Mouse (Mus musculus): ENCODE measurements around the gene Aebp2. TPM values are rescaled to one million over a fixed set of nuclear protein-coding genes. Genes with fewer than 3 reads are reported as not detected.

Gene Aebp2
- polyA plus RNA-seq, 1 experiment from 2014 or later = 19.6 TPM

DNA sequence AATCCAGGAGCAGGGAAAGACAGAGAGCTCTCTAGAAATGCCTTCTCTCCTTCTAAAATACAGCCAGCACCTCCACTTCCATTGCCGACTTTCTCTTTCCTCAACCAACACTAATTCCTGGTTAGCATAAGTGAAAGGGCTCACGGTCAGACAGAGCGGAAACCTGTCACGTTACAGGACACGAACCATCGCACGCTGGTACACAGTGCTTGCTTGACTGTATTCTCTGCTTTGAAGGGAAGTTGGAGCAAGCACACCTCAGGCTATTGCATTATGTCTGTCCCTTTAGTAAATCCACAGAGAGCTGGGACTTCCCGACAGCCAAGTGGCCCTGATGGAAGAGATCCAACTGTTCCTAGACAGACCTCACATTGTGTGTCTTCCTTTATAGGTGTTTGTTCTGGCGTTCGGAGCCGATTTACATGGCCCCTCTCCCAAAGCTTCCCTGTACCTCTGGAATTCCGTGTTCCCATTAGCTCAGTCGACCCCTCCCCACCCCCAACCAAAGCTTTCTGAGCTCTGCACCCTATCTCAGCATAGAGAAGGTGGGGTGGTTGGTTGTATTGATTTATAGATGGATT is 10.5 kb upstream of the Aebp2 start:
- WGBS = 79% methylated on average over 13 of the region's 13 CpGs
- Histone ChIP-seq H3K9ac (replicated peaks; ENCODE audit: low read depth, low read length) (no peak overlapping the region), H3K27me3 (ENCODE audit: control insufficient read depth, insufficient read depth, low read length) (no peaks in the 10 kb centered on the region), H3K27ac (ENCODE audit: low read length) (no peak overlapping the region), H3K4me1 (ENCODE audit: control insufficient read depth, insufficient read depth, low read length) (no peaks in the 10 kb centered on the region), H3K9me3 (ENCODE audit: control insufficient read depth, low read depth, low read length) (no peaks in the 10 kb centered on the region), H3K36me3 (ENCODE audit: control insufficient read depth, insufficient read depth, low read length) (no peaks in the 10 kb centered on the region), H3K4me2 (replicated peaks; ENCODE audit: low read depth, low read length) (no peak overlapping the region), H3K4me3 (ENCODE audit: low read depth, low read length) (no peak overlapping the region)
- no peak for ATAC-seq (ENCODE audit: insufficient number of reproducible peaks, insufficient read depth, low FRiP score, low read depth)

DNA sequence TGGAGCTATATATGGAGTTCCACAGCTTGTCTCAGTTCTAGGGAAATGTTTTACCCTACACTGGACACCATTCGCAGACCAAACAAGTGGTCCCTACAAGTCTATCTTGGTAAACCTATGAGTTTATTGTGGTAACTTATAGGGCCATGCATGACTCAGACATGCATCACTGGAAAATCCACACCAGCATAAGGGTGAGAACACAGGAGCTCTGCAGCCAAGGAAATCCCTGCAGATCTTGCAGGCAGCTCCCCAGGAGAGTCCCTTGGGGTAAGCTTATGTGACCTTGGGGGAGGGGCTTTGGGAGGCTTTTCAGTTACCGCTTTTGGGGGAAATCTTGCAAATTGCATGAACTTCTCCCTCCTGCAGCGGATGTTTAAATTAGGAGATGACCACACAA is 8.6 kb upstream of the Aebp2 start:
- Histone ChIP-seq H3K4me3 (ENCODE audit: low read depth, low read length) (no peak overlapping the region), H3K9ac (replicated peaks; ENCODE audit: low read depth, low read length) (no peak overlapping the region), H3K4me1 (ENCODE audit: control insufficient read depth, insufficient read depth, low read length) (no peaks in the 10 kb centered on the region), H3K4me2 (replicated peaks; ENCODE audit: low read depth, low read length) (no peak overlapping the region), H3K9me3 (ENCODE audit: control insufficient read depth, low read depth, low read length) (no peaks in the 10 kb centered on the region), H3K27ac (ENCODE audit: low read length) (no peak overlapping the region), H3K36me3 (ENCODE audit: control insufficient read depth, insufficient read depth, low read length) (no peaks in the 10 kb centered on the region), H3K27me3 (ENCODE audit: control insufficient read depth, insufficient read depth, low read length) (no peaks in the 10 kb centered on the region)
- 84% methylated on average over 3 of the region's 3 CpGs for WGBS
- ATAC-seq (ENCODE audit: insufficient number of reproducible peaks, insufficient read depth, low FRiP score, low read depth) = no peak

DNA sequence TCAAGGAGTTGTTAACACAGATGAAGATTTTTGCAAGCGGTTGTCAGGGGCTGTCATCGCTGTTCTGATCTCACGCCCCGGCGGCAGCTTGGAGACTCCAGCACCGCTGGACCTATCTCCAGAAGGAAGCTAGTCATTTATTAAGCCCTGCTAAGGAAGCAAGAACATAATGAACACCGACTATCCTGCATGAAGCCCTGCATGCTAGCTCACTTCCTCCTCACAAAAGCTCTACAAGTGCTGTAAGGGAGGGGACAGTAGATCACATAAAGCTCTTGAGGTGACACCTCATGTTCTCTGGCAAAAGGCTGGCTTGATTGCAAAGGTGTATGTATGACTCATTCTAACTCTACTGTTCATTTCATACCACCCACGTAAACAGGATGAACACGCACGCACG is 7.8 kb upstream of the Aebp2 start:
- Histone ChIP-seq H3K9me3 (ENCODE audit: control insufficient read depth, low read depth, low read length) (no peaks in the 10 kb centered on the region), H3K27me3 (ENCODE audit: control insufficient read depth, insufficient read depth, low read length) (no peaks in the 10 kb centered on the region), H3K9ac (replicated peaks; ENCODE audit: low read depth, low read length) (no peak overlapping the region), H3K36me3 (ENCODE audit: control insufficient read depth, insufficient read depth, low read length) (no peaks in the 10 kb centered on the region), H3K4me3 (ENCODE audit: low read depth, low read length) (no peak overlapping the region), H3K4me1 (ENCODE audit: control insufficient read depth, insufficient read depth, low read length) (no peaks in the 10 kb centered on the region), H3K27ac (ENCODE audit: low read length) (no peak overlapping the region), H3K4me2 (replicated peaks; ENCODE audit: low read depth, low read length) (no peak overlapping the region)
- 87% methylated on average over 11 of the region's 11 CpGs for WGBS
- no peak for ATAC-seq (ENCODE audit: insufficient number of reproducible peaks, insufficient read depth, low FRiP score, low read depth)

DNA sequence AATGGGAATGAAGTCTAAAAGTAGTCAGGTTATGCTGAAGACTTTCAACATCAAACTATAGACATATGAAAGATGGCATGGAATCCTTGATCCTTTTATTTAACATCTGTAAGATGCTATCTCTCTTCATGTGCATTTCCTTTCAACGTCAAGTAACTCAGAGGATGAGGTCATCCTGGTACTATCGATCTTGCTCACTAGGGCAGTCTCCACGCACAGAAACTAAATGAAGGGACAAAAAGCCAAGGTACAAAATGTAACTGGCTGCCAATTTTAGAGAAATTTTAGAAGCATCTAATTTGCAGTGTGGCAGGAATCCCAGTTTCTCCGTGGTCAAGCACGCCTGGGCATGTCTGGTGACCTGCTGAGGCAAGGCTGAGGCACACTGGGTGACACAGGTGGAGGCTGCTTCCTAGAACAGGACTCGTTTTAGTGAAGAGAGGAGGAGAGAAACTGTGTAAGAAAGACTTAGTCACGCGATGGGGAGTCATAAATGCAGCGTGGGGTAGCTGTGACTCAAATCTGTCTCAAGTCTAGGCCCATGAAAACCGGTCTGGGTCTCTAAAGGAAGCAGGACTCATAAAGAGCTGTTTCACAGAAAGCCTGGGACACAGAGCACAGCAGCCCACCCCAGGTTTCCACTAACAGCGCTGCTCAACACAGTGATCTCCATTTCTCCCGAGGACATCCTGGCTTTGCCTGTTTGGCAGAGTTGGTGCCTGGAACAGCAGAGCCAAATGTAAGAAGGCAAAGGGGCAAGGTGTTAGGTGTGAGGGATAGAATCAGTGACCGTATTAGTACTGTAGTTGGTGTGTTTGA is 1.7 kb upstream of the Aebp2 start:
- WGBS = 59% methylated on average over 13 of the region's 13 CpGs
- ATAC-seq (ENCODE audit: insufficient number of reproducible peaks, insufficient read depth, low FRiP score, low read depth) = no peak
- no peak overlapping the region for H3K4me3 ChIP-seq (ENCODE audit: low read depth, low read length)
- no peak overlapping the region for H3K9ac ChIP-seq (replicated peaks; ENCODE audit: low read depth, low read length)
- peaks cover 7% of the 10 kb centered on the region for H3K4me1 ChIP-seq (ENCODE audit: control insufficient read depth, insufficient read depth, low read length)
- H3K9me3 ChIP-seq (ENCODE audit: control insufficient read depth, low read depth, low read length) = no peaks in the 10 kb centered on the region
- no peaks in the 10 kb centered on the region for H3K36me3 ChIP-seq (ENCODE audit: control insufficient read depth, insufficient read depth, low read length)
- no peak overlapping the region for H3K27ac ChIP-seq (ENCODE audit: low read length)
- no peaks in the 10 kb centered on the region for H3K27me3 ChIP-seq (ENCODE audit: control insufficient read depth, insufficient read depth, low read length)
- H3K4me2 ChIP-seq (replicated peaks; ENCODE audit: low read depth, low read length) = no peak overlapping the region

DNA sequence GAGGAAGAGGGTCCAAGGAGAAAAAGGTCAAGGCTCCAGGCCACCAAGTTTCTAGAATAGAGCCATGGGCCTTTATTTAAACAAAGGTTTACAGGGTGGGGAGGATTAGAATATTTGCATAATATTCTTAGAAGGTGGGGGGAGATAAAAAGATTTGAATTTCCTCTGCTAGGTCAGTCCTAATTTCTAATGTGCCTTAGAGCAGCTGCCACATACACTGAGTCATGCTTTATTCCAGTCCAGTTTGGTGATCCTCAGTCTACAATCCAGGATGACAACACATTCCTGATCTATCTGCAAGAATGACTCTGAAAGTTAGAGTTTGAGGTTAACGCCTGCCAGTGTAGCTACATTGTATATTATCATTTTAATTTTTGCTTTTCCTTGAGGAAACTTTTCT is 841 bp upstream of the Aebp2 start:
- no peak for ATAC-seq (ENCODE audit: insufficient number of reproducible peaks, insufficient read depth, low FRiP score, low read depth)
- Histone ChIP-seq H3K9ac (replicated peaks; ENCODE audit: low read depth, low read length) (no peak overlapping the region), H3K4me2 (replicated peaks; ENCODE audit: low read depth, low read length) (no peak overlapping the region), H3K9me3 (ENCODE audit: control insufficient read depth, low read depth, low read length) (no peaks in the 10 kb centered on the region), H3K36me3 (ENCODE audit: control insufficient read depth, insufficient read depth, low read length) (no peaks in the 10 kb centered on the region), H3K27ac (ENCODE audit: low read length) (no peak overlapping the region), H3K4me3 (ENCODE audit: low read depth, low read length) (no peak overlapping the region), H3K27me3 (ENCODE audit: control insufficient read depth, insufficient read depth, low read length) (no peaks in the 10 kb centered on the region), H3K4me1 (ENCODE audit: control insufficient read depth, insufficient read depth, low read length) (peaks cover 14% of the 10 kb centered on the region)
- whole genome bisulfite sequencing = 95% methylated on average over 1 of the region's 1 CpGs

DNA sequence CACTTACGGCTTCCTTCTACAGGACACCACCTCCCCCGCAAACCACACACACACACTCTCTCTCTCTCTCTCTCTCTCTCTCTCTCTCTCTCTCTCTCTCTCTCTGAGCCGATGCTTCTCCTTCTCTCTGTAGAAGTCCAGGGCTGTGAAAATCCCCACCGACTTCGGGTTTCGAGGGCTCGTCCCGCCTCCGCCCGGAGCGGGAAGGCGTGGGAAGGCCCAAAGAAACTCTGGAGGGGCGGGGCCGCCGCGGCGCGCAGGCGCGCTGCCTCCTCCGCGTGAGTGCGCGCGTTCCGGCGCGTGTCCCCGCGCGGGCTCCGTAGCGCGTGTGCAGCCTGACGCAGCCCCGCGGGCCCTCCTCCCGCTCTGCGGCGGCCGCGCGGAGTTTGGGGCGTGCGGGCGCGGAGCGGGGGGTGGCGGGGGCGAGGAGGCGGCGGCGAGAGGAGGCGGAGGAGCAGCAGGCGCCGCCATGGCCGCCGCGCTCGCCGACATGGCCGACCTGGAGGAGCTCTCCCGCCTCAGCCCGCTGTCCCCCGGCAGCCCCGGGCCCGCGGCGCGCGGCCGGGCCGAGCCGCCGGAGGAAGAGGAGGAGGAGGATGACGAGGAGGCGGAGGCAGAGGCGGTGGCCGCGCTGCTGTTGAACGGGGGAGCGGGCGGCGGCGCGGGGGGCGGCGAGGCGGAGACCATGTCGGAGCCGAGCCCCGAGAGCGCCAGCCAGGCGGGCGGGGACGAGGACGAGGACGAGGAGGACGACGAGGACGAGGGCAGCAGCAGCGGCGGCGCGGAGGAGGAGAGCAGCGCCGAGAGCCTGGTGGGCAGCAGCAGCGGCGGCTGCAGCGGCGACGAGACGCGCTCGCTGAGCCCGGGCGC is 998 bp downstream of the Aebp2 start:
- no peaks in the 10 kb centered on the region for H3K27me3 ChIP-seq (ENCODE audit: control insufficient read depth, insufficient read depth, low read length)
- ATAC-seq (ENCODE audit: insufficient number of reproducible peaks, insufficient read depth, low FRiP score, low read depth) = peak; percentile 93
- H3K4me2 ChIP-seq (replicated peaks; ENCODE audit: low read depth, low read length) = peak overlapping the region; percentile 69
- peak overlapping the region; percentile 99 for H3K4me3 ChIP-seq (ENCODE audit: low read depth, low read length)
- whole genome bisulfite sequencing = under 1% methylated on average over 90 of the region's 117 CpGs
- H3K27ac ChIP-seq (ENCODE audit: low read length) = peak overlapping the region; percentile 97
- no peaks in the 10 kb centered on the region for H3K36me3 ChIP-seq (ENCODE audit: control insufficient read depth, insufficient read depth, low read length)
- no peaks in the 10 kb centered on the region for H3K9me3 ChIP-seq (ENCODE audit: control insufficient read depth, low read depth, low read length)
- peaks cover 17% of the 10 kb centered on the region for H3K4me1 ChIP-seq (ENCODE audit: control insufficient read depth, insufficient read depth, low read length)
- peak overlapping the region; percentile 98 for H3K9ac ChIP-seq (replicated peaks; ENCODE audit: low read depth, low read length)

DNA sequence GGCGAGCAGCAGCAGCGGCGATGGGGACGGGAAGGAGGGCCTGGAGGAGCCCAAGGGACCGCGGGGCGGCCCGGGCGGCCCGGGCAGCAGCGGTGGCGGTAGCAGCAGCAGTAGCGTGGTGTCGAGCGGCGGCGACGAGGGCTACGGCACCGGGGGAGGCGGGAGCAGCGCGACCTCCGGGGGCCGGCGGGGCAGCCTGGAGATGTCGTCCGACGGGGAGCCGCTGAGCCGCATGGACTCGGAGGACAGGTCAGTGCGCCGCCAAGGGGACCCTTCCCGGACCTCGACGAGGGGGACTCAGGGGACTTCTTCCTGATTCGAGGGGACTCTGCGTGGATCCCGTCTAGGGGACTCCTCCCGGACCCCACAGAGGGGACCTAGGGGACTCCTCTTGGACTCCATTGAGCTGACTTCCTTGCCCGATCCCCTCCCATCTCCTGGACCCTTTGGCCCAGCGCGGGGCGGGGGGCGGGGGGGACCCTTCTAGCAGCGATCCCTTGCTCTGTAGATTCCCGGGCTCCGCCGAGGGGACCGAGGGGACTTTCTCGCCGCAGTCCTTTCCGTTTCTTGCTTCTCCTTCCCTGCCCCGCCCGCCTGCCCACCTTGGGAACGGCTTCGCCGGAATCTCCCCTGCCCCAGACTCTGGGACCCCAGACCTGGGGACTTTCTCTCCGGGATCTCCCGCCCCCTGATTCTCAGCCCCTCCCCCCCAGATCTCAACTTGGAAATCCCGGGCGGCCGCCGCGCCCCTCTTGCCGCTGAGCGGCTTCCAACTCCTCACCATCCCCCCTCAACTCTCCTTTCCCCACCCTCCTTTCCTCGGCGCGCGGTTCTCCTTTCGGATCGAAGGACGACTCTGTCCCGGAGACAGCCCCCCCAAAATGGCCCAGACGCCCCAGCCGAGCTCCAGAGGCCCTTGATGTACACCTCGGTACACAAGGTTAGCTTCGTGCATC is 1.9 kb downstream of the Aebp2 start:
- under 1% methylated on average over 68 of the region's 80 CpGs for WGBS
- Histone ChIP-seq H3K36me3 (ENCODE audit: control insufficient read depth, insufficient read depth, low read length) (no peaks in the 10 kb centered on the region), H3K4me2 (replicated peaks; ENCODE audit: low read depth, low read length) (peak overlapping the region; percentile 69), H3K9me3 (ENCODE audit: control insufficient read depth, low read depth, low read length) (no peaks in the 10 kb centered on the region), H3K9ac (replicated peaks; ENCODE audit: low read depth, low read length) (peak overlapping the region; percentile 98), H3K4me3 (ENCODE audit: low read depth, low read length) (peak overlapping the region; percentile 99), H3K4me1 (ENCODE audit: control insufficient read depth, insufficient read depth, low read length) (peaks cover 17% of the 10 kb centered on the region), H3K27me3 (ENCODE audit: control insufficient read depth, insufficient read depth, low read length) (no peaks in the 10 kb centered on the region), H3K27ac (ENCODE audit: low read length) (peak overlapping the region; percentile 97)
- peak; percentile 5; the same call in 1 of the 2 replicates for ATAC-seq (ENCODE audit: insufficient number of reproducible peaks, insufficient read depth, low FRiP score, low read depth)

Measured in stomach, embryonic 14.5 days (tissue).